Mouse (Mus musculus): ENCODE measurements around the gene Ccdc184. TPM values are rescaled to one million over a fixed set of nuclear protein-coding genes. Genes with fewer than 3 reads are reported as not detected.

The Ccdc184 gene
- polyA plus RNA-seq (2012; rRNA removed): 0.19 and 0.45 TPM in 2 replicates

DNA sequence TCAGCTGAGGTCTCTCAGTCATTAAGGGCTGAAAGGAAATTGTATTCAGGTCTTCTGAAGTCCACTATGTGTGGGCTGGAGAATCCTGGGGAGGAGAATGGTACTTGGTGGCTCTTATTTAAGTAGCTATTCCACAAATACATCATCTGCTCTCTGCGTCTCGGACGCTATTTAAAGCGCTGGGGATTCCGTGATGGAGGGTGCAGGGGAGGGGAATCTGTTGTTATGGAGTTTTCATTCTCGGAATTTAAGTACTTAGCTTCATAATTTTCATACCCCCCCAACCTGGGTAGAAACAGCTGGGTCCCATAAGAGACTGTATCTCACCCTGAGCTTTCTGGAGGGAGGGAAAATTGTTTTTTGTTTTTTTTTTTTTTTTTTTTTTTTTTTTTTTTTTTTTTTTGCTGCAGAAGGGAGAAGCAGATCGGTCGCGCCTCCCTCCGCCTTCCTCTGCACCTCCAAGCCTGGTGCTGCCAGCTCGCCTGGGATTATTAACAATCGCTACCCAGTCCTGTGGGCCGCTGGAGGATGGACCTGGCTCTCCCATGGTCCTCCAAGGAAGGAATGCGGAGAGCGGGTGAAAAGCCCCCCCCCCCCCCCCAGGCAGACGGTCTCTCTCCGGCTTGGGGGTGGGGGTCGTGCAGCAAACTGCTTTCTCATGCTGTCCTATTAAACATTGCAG, at the start of gene Ccdc184:
Gene Ccdc184, plus strand, starts transcription at position 196 of the 682 bp plus-strand sequence.
- Histone ChIP-seq H3K27me3 (replicated peaks; ENCODE audit: control insufficient read depth, insufficient read depth, low read length) (0 out of 2 replicates have a peak, but pooled peaks cover 4% of the 10 kb centered on the region), H3K4me1 (ENCODE audit: control insufficient read depth, insufficient read depth, low read length) (no peaks in the 10 kb centered on the region), H3K36me3 (ENCODE audit: control insufficient read depth, insufficient read depth, low read length) (no peaks in the 10 kb centered on the region), H3K4me3 (ENCODE audit: insufficient read depth, low read depth, low read length) (peak within 1 kb of the TSS; percentile 30; the same call in 1 of the 2 replicates), H3K27ac (ENCODE audit: insufficient read depth, low read depth, low read length) (no peak within 1 kb of the TSS)
- 3% methylated on average over 18 of the region's 18 CpGs for WGBS
- DNase-seq: no peak
- no peak for TF ChIP-seq POLR2A (IDR thresholded peaks at IDR 0.05; ENCODE audit: low read depth, low read length)
- no peak for TF ChIP-seq CTCF (conservative IDR thresholded peaks at IDR 0.05; ENCODE audit: insufficient read depth, insufficient read length, low read depth, low read length)

DNA sequence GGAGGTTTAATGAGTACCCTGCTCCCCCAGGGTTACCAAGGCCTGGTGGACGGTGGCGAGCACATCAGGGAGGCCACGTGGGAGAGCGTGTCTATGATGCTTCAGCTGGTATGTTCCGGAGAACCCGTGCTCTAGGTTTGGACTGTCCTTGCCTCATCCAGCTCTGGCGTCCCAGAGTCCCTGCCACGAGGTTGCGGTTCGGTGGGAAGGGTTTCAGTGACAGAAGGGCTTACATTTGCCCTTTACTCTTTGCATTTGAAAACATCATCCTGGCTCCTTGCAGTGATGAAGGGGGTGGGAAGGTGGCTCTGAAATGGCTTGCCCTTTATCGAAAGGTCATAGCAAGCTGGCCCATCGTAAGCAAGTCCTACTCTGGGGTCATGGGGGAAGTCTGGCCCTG, 47.6 kb upstream of the Ccdc184 start:
- 87% methylated on average over 12 of the region's 12 CpGs for WGBS
- H3K4me3 ChIP-seq (ENCODE audit: insufficient read depth, low read depth, low read length): no peak overlapping the region
- no peaks in the 10 kb centered on the region for H3K27me3 ChIP-seq (replicated peaks; ENCODE audit: control insufficient read depth, insufficient read depth, low read length)
- H3K36me3 ChIP-seq (ENCODE audit: control insufficient read depth, insufficient read depth, low read length): no peaks in the 10 kb centered on the region
- H3K27ac ChIP-seq (ENCODE audit: insufficient read depth, low read depth, low read length): no peak overlapping the region
- TF ChIP-seq CTCF (conservative IDR thresholded peaks at IDR 0.05; ENCODE audit: insufficient read depth, insufficient read length, low read depth, low read length) (no peak), POLR2A (IDR thresholded peaks at IDR 0.05; ENCODE audit: low read depth, low read length) (no peak)
- no peaks in the 10 kb centered on the region for H3K4me1 ChIP-seq (ENCODE audit: control insufficient read depth, insufficient read depth, low read length)
- DNase-seq: no peak

DNA sequence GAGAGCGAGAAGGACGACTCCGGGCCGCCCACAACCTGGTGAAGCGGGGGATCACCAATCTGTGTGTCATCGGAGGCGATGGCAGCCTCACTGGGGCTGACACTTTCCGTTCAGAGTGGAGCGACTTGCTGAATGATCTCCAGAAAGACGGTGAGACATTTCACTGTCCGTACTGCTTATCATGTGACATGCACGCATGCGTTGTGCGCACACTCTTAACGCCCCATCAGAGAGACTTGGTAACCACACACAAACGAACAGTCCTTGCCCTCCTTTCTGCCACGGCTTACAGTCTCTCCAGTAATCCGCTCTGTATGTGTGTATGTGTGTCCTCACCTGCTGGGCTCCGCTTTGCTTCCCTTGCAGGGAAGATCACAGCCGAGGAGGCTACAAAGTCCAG, 46.1 kb upstream of the Ccdc184 start:
- 95% methylated on average over 20 of the region's 20 CpGs for WGBS
- TF ChIP-seq CTCF (conservative IDR thresholded peaks at IDR 0.05; ENCODE audit: insufficient read depth, insufficient read length, low read depth, low read length) (no peak), POLR2A (IDR thresholded peaks at IDR 0.05; ENCODE audit: low read depth, low read length) (no peak)
- no peaks in the 10 kb centered on the region for H3K4me1 ChIP-seq (ENCODE audit: control insufficient read depth, insufficient read depth, low read length)
- no peak for DNase-seq
- no peak overlapping the region for H3K4me3 ChIP-seq (ENCODE audit: insufficient read depth, low read depth, low read length)
- H3K36me3 ChIP-seq (ENCODE audit: control insufficient read depth, insufficient read depth, low read length): no peaks in the 10 kb centered on the region
- no peak overlapping the region for H3K27ac ChIP-seq (ENCODE audit: insufficient read depth, low read depth, low read length)
- no peaks in the 10 kb centered on the region for H3K27me3 ChIP-seq (replicated peaks; ENCODE audit: control insufficient read depth, insufficient read depth, low read length)

DNA sequence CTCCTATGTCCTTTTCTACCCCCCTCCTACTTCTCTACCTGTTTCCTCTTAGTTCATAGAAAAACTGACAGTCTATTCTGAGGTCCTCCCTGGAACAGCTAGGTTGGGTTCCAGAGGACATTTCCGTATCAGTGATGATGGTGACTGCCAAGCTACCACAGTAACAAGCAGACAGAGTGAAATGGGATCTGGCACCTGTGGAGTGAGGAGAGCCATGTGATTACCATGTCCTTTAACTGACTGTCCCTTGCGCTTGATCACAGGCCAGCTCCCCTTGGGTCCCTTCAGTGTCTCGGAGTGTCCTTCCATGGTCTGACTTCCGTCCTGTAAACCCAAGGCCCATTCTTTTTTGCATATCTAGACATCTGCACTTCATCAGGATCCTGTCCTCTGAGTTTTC, 36.0 kb upstream of the Ccdc184 start:
- H3K36me3 ChIP-seq (ENCODE audit: control insufficient read depth, insufficient read depth, low read length): no peaks in the 10 kb centered on the region
- H3K27ac ChIP-seq (ENCODE audit: insufficient read depth, low read depth, low read length): no peak overlapping the region
- H3K4me3 ChIP-seq (ENCODE audit: insufficient read depth, low read depth, low read length): no peak overlapping the region
- WGBS: 93% methylated on average over 4 of the region's 4 CpGs
- DNase-seq: no peak
- TF ChIP-seq CTCF (conservative IDR thresholded peaks at IDR 0.05; ENCODE audit: insufficient read depth, insufficient read length, low read depth, low read length) (no peak), POLR2A (IDR thresholded peaks at IDR 0.05; ENCODE audit: low read depth, low read length) (no peak)
- H3K27me3 ChIP-seq (replicated peaks; ENCODE audit: control insufficient read depth, insufficient read depth, low read length): no peaks in the 10 kb centered on the region
- H3K4me1 ChIP-seq (ENCODE audit: control insufficient read depth, insufficient read depth, low read length): no peaks in the 10 kb centered on the region

DNA sequence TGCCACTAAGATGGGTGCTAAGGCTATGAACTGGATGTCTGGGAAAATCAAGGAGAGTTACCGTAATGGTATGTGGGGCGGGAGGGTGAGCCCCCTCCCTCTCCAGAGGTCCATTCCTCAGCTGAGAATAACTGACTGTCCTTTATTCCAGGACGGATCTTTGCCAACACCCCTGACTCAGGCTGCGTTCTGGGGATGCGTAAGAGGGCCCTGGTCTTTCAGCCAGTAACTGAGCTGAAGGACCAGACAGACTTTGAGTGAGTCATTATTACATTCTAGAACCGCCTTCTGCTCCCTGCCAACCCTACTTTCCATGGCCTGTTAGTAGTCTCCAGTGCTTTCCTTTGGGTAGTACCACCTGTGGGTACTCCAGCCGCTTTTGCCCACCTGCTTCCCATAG, 35.5 kb upstream of the Ccdc184 start:
- no peak for DNase-seq
- no peaks in the 10 kb centered on the region for H3K36me3 ChIP-seq (ENCODE audit: control insufficient read depth, insufficient read depth, low read length)

DNA sequence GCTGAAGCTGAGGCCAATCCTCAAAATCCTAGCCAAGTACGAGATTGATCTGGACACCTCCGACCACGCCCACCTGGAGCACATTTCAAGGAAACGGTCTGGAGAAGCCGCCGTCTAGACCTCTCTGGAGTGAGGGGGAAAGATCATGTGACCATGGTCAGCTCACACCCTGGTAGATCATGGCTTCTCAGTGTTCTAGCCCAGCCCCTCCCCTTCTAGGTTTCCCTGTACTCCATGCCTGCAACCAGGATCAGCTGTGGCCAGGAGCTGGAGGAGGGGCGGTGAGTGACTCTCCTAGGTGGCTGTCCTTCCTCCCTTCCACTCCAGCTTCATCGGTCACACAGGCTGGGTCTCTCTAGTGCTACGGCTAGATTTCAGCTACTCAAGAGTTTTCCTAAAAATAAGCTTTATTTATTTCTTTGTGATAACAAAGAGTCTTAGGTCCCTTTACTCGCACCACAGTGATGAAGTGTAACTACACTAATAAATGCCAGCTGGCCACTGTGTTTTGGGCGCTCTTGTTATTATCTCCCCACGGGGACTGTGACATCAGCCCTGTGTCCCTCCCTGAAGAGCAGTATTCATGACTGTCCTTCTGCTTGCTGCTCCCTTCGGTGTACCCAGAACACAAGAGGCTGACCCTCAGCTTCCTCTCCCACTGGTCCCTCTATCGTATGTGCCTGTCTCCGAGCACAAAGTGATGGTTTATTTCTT, 34.9 kb upstream of the Ccdc184 start:
- TF ChIP-seq POLR2A (IDR thresholded peaks at IDR 0.05; ENCODE audit: low read depth, low read length): no peak
- no peak for TF ChIP-seq CTCF (conservative IDR thresholded peaks at IDR 0.05; ENCODE audit: insufficient read depth, insufficient read length, low read depth, low read length)
- no peaks in the 10 kb centered on the region for H3K36me3 ChIP-seq (ENCODE audit: control insufficient read depth, insufficient read depth, low read length)
- H3K4me3 ChIP-seq (ENCODE audit: insufficient read depth, low read depth, low read length): no peak overlapping the region
- no peaks in the 10 kb centered on the region for H3K27me3 ChIP-seq (replicated peaks; ENCODE audit: control insufficient read depth, insufficient read depth, low read length)
- 80% methylated on average over 15 of the region's 15 CpGs for WGBS
- H3K27ac ChIP-seq (ENCODE audit: insufficient read depth, low read depth, low read length): no peak overlapping the region
- H3K4me1 ChIP-seq (ENCODE audit: control insufficient read depth, insufficient read depth, low read length): no peaks in the 10 kb centered on the region
- no peak for DNase-seq

More for the DNA sequence above, 35.5 kb upstream of the Ccdc184 start:
- no peak for TF ChIP-seq CTCF (conservative IDR thresholded peaks at IDR 0.05; ENCODE audit: insufficient read depth, insufficient read length, low read depth, low read length)
- TF ChIP-seq POLR2A (IDR thresholded peaks at IDR 0.05; ENCODE audit: low read depth, low read length): no peak
- Histone ChIP-seq H3K27me3 (replicated peaks; ENCODE audit: control insufficient read depth, insufficient read depth, low read length) (no peaks in the 10 kb centered on the region), H3K27ac (ENCODE audit: insufficient read depth, low read depth, low read length) (no peak overlapping the region), H3K4me1 (ENCODE audit: control insufficient read depth, insufficient read depth, low read length) (no peaks in the 10 kb centered on the region), H3K4me3 (ENCODE audit: insufficient read depth, low read depth, low read length) (no peak overlapping the region)
- WGBS: 95% methylated on average over 7 of the region's 7 CpGs

DNA sequence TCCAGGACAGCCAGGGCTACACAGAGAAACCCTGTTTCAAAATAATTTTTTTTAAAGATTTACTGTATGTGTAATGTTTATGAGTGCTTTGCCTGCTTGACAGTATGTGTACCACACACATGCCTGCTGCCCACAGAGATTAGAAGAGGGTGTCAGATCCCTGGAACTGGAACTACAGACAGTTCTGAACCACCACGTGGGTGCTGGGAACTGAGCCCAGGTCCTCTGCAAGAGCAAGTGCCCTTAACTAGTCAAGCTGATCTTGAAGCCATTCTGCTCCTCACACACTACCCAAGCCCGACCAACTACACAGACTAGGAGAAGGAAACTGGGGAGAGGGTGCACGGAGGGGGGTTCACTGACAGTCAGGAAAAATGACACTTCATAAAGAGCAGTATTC, 33.5 kb upstream of the Ccdc184 start:
- Histone ChIP-seq H3K27me3 (replicated peaks; ENCODE audit: control insufficient read depth, insufficient read depth, low read length) (no peaks in the 10 kb centered on the region), H3K36me3 (ENCODE audit: control insufficient read depth, insufficient read depth, low read length) (no peaks in the 10 kb centered on the region), H3K27ac (ENCODE audit: insufficient read depth, low read depth, low read length) (no peak overlapping the region), H3K4me3 (ENCODE audit: insufficient read depth, low read depth, low read length) (no peak overlapping the region), H3K4me1 (ENCODE audit: control insufficient read depth, insufficient read depth, low read length) (no peaks in the 10 kb centered on the region)
- DNase-seq: no peak
- WGBS: 88% methylated on average over 3 of the region's 3 CpGs
- TF ChIP-seq CTCF (conservative IDR thresholded peaks at IDR 0.05; ENCODE audit: insufficient read depth, insufficient read length, low read depth, low read length): no peak
- TF ChIP-seq POLR2A (IDR thresholded peaks at IDR 0.05; ENCODE audit: low read depth, low read length): no peak
